Mouse (Mus musculus): ENCODE measurements around the gene Ccn6. TPM values are rescaled to one million over a fixed set of nuclear protein-coding genes. Genes with fewer than 3 reads are reported as not detected.

The Ccn6 gene
- polyA plus RNA-seq, 1 experiment from 2014 or later = 0.36 TPM

GRCm38 (mm10) chr10:39157321-39157720 lies 6.3 kb downstream of the Ccn6 start:
- Histone ChIP-seq H3K36me3 (no peaks in the 10 kb centered on the region), H3K9ac (no peak overlapping the region), H3K9me3 (no peaks in the 10 kb centered on the region), H3K27me3 (no peaks in the 10 kb centered on the region), H3K4me2 (no peak overlapping the region), H3K4me3 (no peak overlapping the region), H3K4me1 (replicated peaks) (no peaks in the 10 kb centered on the region), H3K27ac (replicated peaks) (no peak overlapping the region)
- no peak for ATAC-seq (ENCODE audit: low FRiP score, low read depth)
- WGBS = 100% methylated on average over 1 of the region's 1 CpGs

GRCm38 (mm10) chr10:39156719-39157118 lies 6.9 kb downstream of the Ccn6 start:
- ATAC-seq (ENCODE audit: low FRiP score, low read depth) = no peak
- H3K4me1 ChIP-seq (replicated peaks) = no peaks in the 10 kb centered on the region
- no peaks in the 10 kb centered on the region for H3K36me3 ChIP-seq
- H3K27me3 ChIP-seq = no peaks in the 10 kb centered on the region
- WGBS = 90% methylated on average over 5 of the region's 5 CpGs
- no peaks in the 10 kb centered on the region for H3K9me3 ChIP-seq
- no peak overlapping the region for H3K4me3 ChIP-seq
- no peak overlapping the region for H3K9ac ChIP-seq
- H3K4me2 ChIP-seq = no peak overlapping the region
- no peak overlapping the region for H3K27ac ChIP-seq (replicated peaks)

GRCm38 (mm10) chr10:39142216-39142615 lies 21.4 kb downstream of the Ccn6 start:
- H3K27ac ChIP-seq (replicated peaks) = no peak overlapping the region
- H3K9ac ChIP-seq = no peak overlapping the region
- 48% methylated on average over 12 of the region's 12 CpGs for WGBS
- H3K9me3 ChIP-seq = no peaks in the 10 kb centered on the region
- H3K27me3 ChIP-seq = no peaks in the 10 kb centered on the region
- no peaks in the 10 kb centered on the region for H3K4me1 ChIP-seq (replicated peaks)
- ATAC-seq (ENCODE audit: low FRiP score, low read depth) = no peak
- no peak overlapping the region for H3K4me3 ChIP-seq
- peaks cover 45% of the 10 kb centered on the region for H3K36me3 ChIP-seq
- H3K4me2 ChIP-seq = no peak overlapping the region

GRCm38 (mm10) chr10:39141401-39141800 lies 22.2 kb downstream of the Ccn6 start:
- 90% methylated on average over 2 of the region's 2 CpGs for WGBS
- no peak overlapping the region for H3K4me2 ChIP-seq
- no peaks in the 10 kb centered on the region for H3K9me3 ChIP-seq
- H3K27me3 ChIP-seq = no peaks in the 10 kb centered on the region
- H3K27ac ChIP-seq (replicated peaks) = no peak overlapping the region
- no peak for ATAC-seq (ENCODE audit: low FRiP score, low read depth)
- H3K9ac ChIP-seq = no peak overlapping the region
- peaks cover 42% of the 10 kb centered on the region for H3K36me3 ChIP-seq
- no peak overlapping the region for H3K4me3 ChIP-seq
- H3K4me1 ChIP-seq (replicated peaks) = 0 out of 2 replicates have a peak, but pooled peaks cover under 1% of the 10 kb centered on the region

- Histone ChIP-seq H3K9me3 (no peaks in the 10 kb centered on the region), H3K36me3 (peaks cover 37% of the 10 kb centered on the region), H3K4me1 (replicated peaks) (0 out of 2 replicates have a peak, but pooled peaks cover 2% of the 10 kb centered on the region), H3K4me3 (no peak overlapping the region), H3K4me2 (no peak overlapping the region), H3K27ac (replicated peaks) (no peak overlapping the region), H3K27me3 (no peaks in the 10 kb centered on the region), H3K9ac (no peak overlapping the region)
- no peak for ATAC-seq (ENCODE audit: low FRiP score, low read depth)
- 37% methylated on average over 14 of the region's 14 CpGs for WGBS
Measured at GRCm38 (mm10) chr10:39140843-39141242, 22.8 kb downstream of the Ccn6 start.

GRCm38 (mm10) chr10:39138761-39139160 lies 24.8 kb downstream of the Ccn6 start:
- Histone ChIP-seq H3K9me3 (no peaks in the 10 kb centered on the region), H3K27me3 (no peaks in the 10 kb centered on the region)
- WGBS = 89% methylated on average over 6 of the region's 6 CpGs

GRCm38 (mm10) chr10:39137766-39138165 lies 25.8 kb downstream of the Ccn6 start:
- no peak for ATAC-seq (ENCODE audit: low FRiP score, low read depth)
- 95% methylated on average over 3 of the region's 3 CpGs for WGBS
- H3K4me3 ChIP-seq = no peak overlapping the region

More at GRCm38 (mm10) chr10:39138761-39139160, 24.8 kb downstream of the Ccn6 start:
- ATAC-seq (ENCODE audit: low FRiP score, low read depth) = no peak
- Histone ChIP-seq H3K36me3 (peaks cover 22% of the 10 kb centered on the region), H3K4me3 (no peak overlapping the region), H3K4me2 (no peak overlapping the region), H3K9ac (no peak overlapping the region), H3K27ac (replicated peaks) (no peak overlapping the region), H3K4me1 (replicated peaks) (peaks cover 12% of the 10 kb centered on the region)

GRCm38 (mm10) chr10:39133462-39134310 lies 29.9 kb downstream of the Ccn6 start, which contains the start of the genes Fam229b and Tube1:
Gene Fam229b (minus strand): TSS chr10:39133914.
Gene Tube1 (plus strand): TSS chr10:39133976.
- ATAC-seq (ENCODE audit: low FRiP score, low read depth) = peak; percentile 95
- WGBS = 4% methylated on average over 47 of the region's 47 CpGs

More at GRCm38 (mm10) chr10:39137766-39138165, 25.8 kb downstream of the Ccn6 start:
- H3K4me1 ChIP-seq (replicated peaks) = peaks cover 18% of the 10 kb centered on the region
- no peak overlapping the region for H3K9ac ChIP-seq
- no peak overlapping the region for H3K27ac ChIP-seq (replicated peaks)
- H3K36me3 ChIP-seq = peaks cover 19% of the 10 kb centered on the region
- H3K27me3 ChIP-seq = no peaks in the 10 kb centered on the region
- H3K9me3 ChIP-seq = no peaks in the 10 kb centered on the region
- H3K4me2 ChIP-seq = no peak overlapping the region

GRCm38 (mm10) chr10:39121412-39121811 lies 42.2 kb downstream of the Ccn6 start:
- peak; percentile 65; the same call in 1 of the 2 replicates for ATAC-seq (ENCODE audit: low FRiP score, low read depth)
- 0 out of 2 replicates have a peak, but pooled peaks cover 2% of the 10 kb centered on the region for H3K4me1 ChIP-seq (replicated peaks)

More at GRCm38 (mm10) chr10:39133462-39134310, 29.9 kb downstream of the Ccn6 start, which contains the start of the genes Fam229b and Tube1:
- H3K9me3 ChIP-seq = no peaks in the 10 kb centered on the region
- peak within 1 kb of the TSS; percentile 57 for H3K9ac ChIP-seq
- H3K4me1 ChIP-seq (replicated peaks) = peaks cover 18% of the 10 kb centered on the region
- H3K36me3 ChIP-seq = peaks cover 10% of the 10 kb centered on the region; the same call in 1 of the 2 replicates
- H3K27me3 ChIP-seq = no peaks in the 10 kb centered on the region
- H3K4me2 ChIP-seq = peak within 1 kb of the TSS; percentile 79
- H3K27ac ChIP-seq (replicated peaks) = peak within 1 kb of the TSS; percentile 85
- peak within 1 kb of the TSS; percentile 74 for H3K4me3 ChIP-seq

GRCm38 (mm10) chr10:39109489-39109874 lies 54.1 kb downstream of the Ccn6 start:
- Histone ChIP-seq H3K9me3 (no peaks in the 10 kb centered on the region), H3K4me2 (no peak overlapping the region), H3K4me3 (no peak overlapping the region), H3K27ac (replicated peaks) (peak overlapping the region; percentile 66), H3K36me3 (no peaks in the 10 kb centered on the region), H3K9ac (no peak overlapping the region), H3K4me1 (replicated peaks) (peaks cover 8% of the 10 kb centered on the region), H3K27me3 (no peaks in the 10 kb centered on the region)
- WGBS = 46% methylated on average over 4 of the region's 4 CpGs
- ATAC-seq (ENCODE audit: low FRiP score, low read depth) = peak; percentile 36; the same call in 1 of the 2 replicates

More at GRCm38 (mm10) chr10:39121412-39121811, 42.2 kb downstream of the Ccn6 start:
- Histone ChIP-seq H3K9ac (no peak overlapping the region), H3K27ac (replicated peaks) (no peak overlapping the region), H3K27me3 (no peaks in the 10 kb centered on the region), H3K36me3 (0 out of 2 replicates have a peak, but pooled peaks cover 9% of the 10 kb centered on the region), H3K4me3 (no peak overlapping the region), H3K9me3 (no peaks in the 10 kb centered on the region), H3K4me2 (no peak overlapping the region)
- WGBS = 37% methylated on average over 4 of the region's 4 CpGs

GRCm38 (mm10) chr10:39108837-39109488 lies 54.6 kb downstream of the Ccn6 start:
- Histone ChIP-seq H3K4me2 (no peak overlapping the region), H3K36me3 (no peaks in the 10 kb centered on the region), H3K4me3 (no peak overlapping the region), H3K27ac (replicated peaks) (peak overlapping the region; percentile 66; the same call in 1 of the 2 replicates), H3K27me3 (no peaks in the 10 kb centered on the region), H3K9me3 (no peaks in the 10 kb centered on the region), H3K9ac (no peak overlapping the region), H3K4me1 (replicated peaks) (peaks cover 8% of the 10 kb centered on the region)
- peak; percentile 42; the same call in 1 of the 2 replicates for ATAC-seq (ENCODE audit: low FRiP score, low read depth)
- 62% methylated on average over 10 of the region's 10 CpGs for WGBS

- Histone ChIP-seq H3K4me2 (no peak overlapping the region), H3K9ac (no peak overlapping the region), H3K27ac (replicated peaks) (no peak overlapping the region), H3K27me3 (no peaks in the 10 kb centered on the region), H3K36me3 (no peaks in the 10 kb centered on the region), H3K4me3 (no peak overlapping the region), H3K9me3 (no peaks in the 10 kb centered on the region), H3K4me1 (replicated peaks) (peaks cover 8% of the 10 kb centered on the region)
- no peak for ATAC-seq (ENCODE audit: low FRiP score, low read depth)
- 43% methylated on average over 4 of the region's 4 CpGs for WGBS
Measured at GRCm38 (mm10) chr10:39106935-39107334, 56.7 kb downstream of the Ccn6 start.
